In the genomic region with DNA sequence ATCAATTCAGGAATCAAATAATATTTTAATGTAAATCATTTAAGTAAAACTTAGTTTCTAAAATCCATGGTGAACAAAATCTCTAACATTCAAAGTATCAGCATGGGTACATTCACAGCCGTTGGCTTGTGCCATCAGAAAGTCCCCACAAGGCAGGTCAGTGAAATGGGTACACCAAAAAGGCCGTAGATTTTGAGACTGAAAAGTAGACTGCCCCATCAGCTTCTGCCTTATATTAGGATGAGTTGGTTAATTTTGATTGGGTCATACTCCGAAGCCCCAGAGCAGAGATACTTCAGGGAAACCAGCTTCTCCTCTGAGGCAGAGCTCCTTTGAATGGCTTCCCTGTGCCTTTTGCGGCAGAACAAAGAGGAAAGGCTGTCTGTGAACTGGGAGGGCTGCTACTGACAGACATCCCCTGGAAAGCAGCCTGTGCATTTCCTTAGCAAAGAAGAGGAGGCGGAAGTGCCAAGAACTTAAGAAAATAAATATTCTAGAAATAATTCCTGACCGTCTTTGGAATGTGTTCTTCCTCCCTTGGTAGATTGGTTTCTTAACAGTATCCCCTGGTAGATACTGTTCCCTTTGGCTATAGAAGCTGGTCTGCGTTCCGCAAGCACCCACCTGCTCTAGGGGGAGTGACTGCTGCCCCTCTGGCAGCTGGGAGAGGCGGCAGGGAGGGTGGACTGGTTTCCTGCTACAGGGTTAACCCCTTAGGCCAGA, we compare ENCODE assay signal across 9 mouse cellular contexts.
DNase-seq lines count a peak whose midpoint lies in the region; ATAC-seq lines count a peak whose summit lies in the region.
"Had no signal": no experiment of that assay in that cellular context is flagged by ENCODE, and none has a peak within 500 bp of the region (broad histone marks: within the 10 kb centered on the region; RNA-seq: fewer than 3 reads in every experiment).

No protein-coding gene starts in this region.

- peak overlapping the region; percentile 68 for H3K27ac ChIP-seq in forebrain, embryonic 15.5 days (replicated peaks)
- H3K27ac ChIP-seq in intestine, embryonic 14.5 days (ENCODE audit: low read depth): peak overlapping the region; percentile 47; the same call in 1 of the 2 replicates

- no peaks in the 10 kb centered on the region for H3K36me3 ChIP-seq in forebrain, embryonic 15.5 days
- H3K36me3 ChIP-seq in intestine, embryonic 14.5 days (ENCODE audit: control insufficient read depth, insufficient read depth, low read length): no peaks in the 10 kb centered on the region

- intact Hi-C loops in left cerebral cortex, postnatal 4 days (cut with DNase I): no loop called here

- 25% methylated on average over 9 of the region's 9 CpGs for WGBS in forebrain, embryonic 15.5 days
- 33% methylated on average over 9 of the region's 9 CpGs for WGBS in intestine, embryonic 14.5 days

- no peak overlapping the region for H3K4me3 ChIP-seq in forebrain, embryonic 15.5 days
- H3K4me3 ChIP-seq in intestine, embryonic 14.5 days (ENCODE audit: low read depth, low read length): no peak overlapping the region
- H3K4me3 ChIP-seq: erythroblast, embryonic 14.5 days had no signal

- H3K4me1 ChIP-seq in forebrain, embryonic 15.5 days: peaks cover 44% of the 10 kb centered on the region
- peaks cover 43% of the 10 kb centered on the region for H3K4me1 ChIP-seq in intestine, embryonic 14.5 days (replicated peaks; ENCODE audit: control insufficient read depth, insufficient read depth, low read length)

- H3K9ac ChIP-seq in forebrain, embryonic 15.5 days (replicated peaks): peak overlapping the region; percentile 4; the same call in 1 of the 2 replicates
- H3K9ac ChIP-seq in intestine, embryonic 14.5 days (ENCODE audit: low read length): no peak overlapping the region

- no peaks in the 10 kb centered on the region for H3K27me3 ChIP-seq in forebrain, embryonic 15.5 days
- H3K27me3 ChIP-seq in intestine, embryonic 14.5 days (replicated peaks; ENCODE audit: control insufficient read depth, insufficient read depth, low read length): no peaks in the 10 kb centered on the region

- peak; percentile 44 for DNase-seq in left cerebral cortex, postnatal 4 days
- DNase-seq in left cerebral cortex, adult 8-10 months (ENCODE audit: low spot score in 2 of 2): no peak
- no peak for DNase-seq in intestine, embryonic 14.5 days (ENCODE audit: low spot score)
- peak; percentile 70 for DNase-seq in lung, postnatal 36 days
- no peak for DNase-seq in urinary bladder, postnatal 4 days (ENCODE audit: low spot score in 2 of 2)

- 0 out of 2 replicates have a peak overlapping the region, but pooled peaks have one; percentile 2 for H3K4me2 ChIP-seq in forebrain, embryonic 15.5 days (replicated peaks)
- H3K4me2 ChIP-seq in intestine, embryonic 14.5 days (ENCODE audit: low read length): peak overlapping the region; percentile 20; the same call in 1 of the 2 replicates

- ATAC-seq in forebrain, embryonic 15.5 days (replicated peaks): no peak
- ATAC-seq in intestine, embryonic 14.5 days (replicated peaks; ENCODE audit: low FRiP score, low TSS enrichment, low read depth): no peak
- no peak for ATAC-seq in inflammation-experienced regulatory T-cells, adult 6 months
- no peak for ATAC-seq in megakaryocyte-erythroid progenitor cell, adult 5-6 weeks (replicated peaks; ENCODE audit: low FRiP score, low TSS enrichment, poor library complexity, severe bottlenecking)

- H3K9me3 ChIP-seq in forebrain, embryonic 15.5 days: no peaks in the 10 kb centered on the region
- H3K9me3 ChIP-seq in intestine, embryonic 14.5 days (ENCODE audit: control insufficient read depth, low read length): no peaks in the 10 kb centered on the region

Comparison
In these comparisons a context has a peak if more than half of its experiments do, and no peak if none do; other contexts are left out.
1. DNase-seq: peak in left cerebral cortex, postnatal 4 days (single experiment) and lung, postnatal 36 days (single experiment); none in left cerebral cortex, adult 8-10 months (0 of 2), intestine, embryonic 14.5 days (single experiment) and urinary bladder, postnatal 4 days (0 of 2).